Mouse (Mus musculus) intestine, embryonic 15.5 days (tissue): ENCODE data around the gene Setd1b. TPM values are rescaled to one million over a fixed set of nuclear protein-coding genes. Genes with fewer than 3 reads are reported as not detected.
"Not testable (repeated sequence)": the region's sequence is repeated elsewhere in the genome, so short reads cannot be mapped to it uniquely, and the experiment has no call there.

ENCODE experiments used
- ATAC-seq: fragments of 200-750 bp; cut with Nextera tagmentation; 2 replicates; pipeline ENCODE4 v1.8.0; 2017; ENCODE audit warnings: moderate TSS enrichment, moderate library complexity
- H3K27ac ChIP-seq: fragments of 300-500 bp; sonication (generic); 2 replicates; pipeline ENCODE4 v1.5.1; 2015; ENCODE audit warnings: mild to moderate bottlenecking, inconsistent platforms
- H3K27me3 ChIP-seq: fragments of 300-500 bp; sonication (generic); replicated peaks from 2 replicates; pipeline ENCODE4 v1.6.1; 2015; ENCODE audit warnings: inconsistent platforms
- H3K36me3 ChIP-seq: fragments of 300-500 bp; sonication (generic); 2 replicates; pipeline ENCODE4 v1.6.1; 2015; ENCODE audit warnings: inconsistent platforms
- H3K4me1 ChIP-seq: fragments of 300-500 bp; sonication (generic); replicated peaks from 2 replicates; pipeline ENCODE4 v1.6.1; 2015; ENCODE audit warnings: inconsistent platforms
- H3K4me2 ChIP-seq: fragments of 300-500 bp; sonication (generic); replicated peaks from 2 replicates; pipeline ENCODE4 v1.6.1; 2015; ENCODE audit warnings: mild to moderate bottlenecking, inconsistent platforms
- H3K4me3 ChIP-seq: fragments of 300-500 bp; sonication (generic); replicated peaks from 2 replicates; pipeline ENCODE4 v1.5.1; 2015; ENCODE audit warnings: inconsistent platforms
- H3K9ac ChIP-seq: fragments of 300-500 bp; sonication (generic); 2 replicates; pipeline ENCODE4 v1.6.1; 2015; ENCODE audit warnings: inconsistent platforms
- H3K9me3 ChIP-seq: fragments of 300-500 bp; sonication (generic); 2 replicates; pipeline ENCODE4 v1.6.1; 2016; ENCODE audit warnings: inconsistent platforms
- WGBS: fragments of 180-500 bp; shearing (Covaris S2); methylation state at CpG from one replicate; pipeline ENCODE4 v1.1.7; 2015; 5-methylcytosine and 5-hydroxymethylcytosine counted together
- polyA plus RNA-seq: library from polyadenylated mRNA; unstranded; fragments of >200 nt; fragmentation: Nextera tagmentation; extraction: Ambion mirVana; gene quantifications from 2 replicates; pipeline ENCODE4 v1.2.1, GENCODE M21; 2015

The Setd1b gene
- polyA plus RNA-seq, 1 experiment from 2014 or later, result 7.6 TPM

DNA sequence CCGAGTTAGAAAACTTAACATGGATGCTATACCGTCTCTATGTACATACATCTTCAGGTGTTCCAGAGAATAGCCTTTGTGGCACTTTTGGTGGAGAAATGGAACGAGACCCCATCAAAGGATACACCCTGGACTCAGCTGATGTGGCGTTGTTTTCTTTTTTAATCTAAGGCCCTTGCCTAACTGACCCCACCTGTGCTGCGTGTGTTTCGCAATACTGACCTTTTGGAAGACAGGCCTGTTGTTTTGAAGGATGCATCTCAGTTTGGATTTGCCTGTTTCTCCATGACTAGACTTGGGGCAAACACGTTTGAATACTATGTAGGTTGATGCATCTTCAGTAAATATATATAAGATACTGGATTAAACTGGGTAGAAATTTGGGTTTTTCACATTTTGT, 61.6 kb downstream of the Setd1b start:
- ATAC-seq, H3K36me3 ChIP-seq, H3K9me3 ChIP-seq, H3K4me3 ChIP-seq, H3K4me2 ChIP-seq, H3K9ac ChIP-seq, H3K27me3 ChIP-seq, H3K27ac ChIP-seq, H3K4me1 ChIP-seq: not testable (repeated sequence)
- 82% methylated on average over 7 of the region's 7 CpGs for WGBS

Other genes starting within 250 kb of the Setd1b start
- 27.2 and 29.4 TPM in 2 replicates for gene Kdm2b, start 152.4 kb upstream of the Setd1b start, polyA plus RNA-seq
- 18.9 and 19.3 TPM in 2 replicates for gene Orai1, start 127.1 kb upstream of the Setd1b start, polyA plus RNA-seq
- gene Morn3, start 95.2 kb upstream of the Setd1b start, polyA plus RNA-seq, result 0.45 TPM in 1 of 2 replicates, not detected in the other
- 8.4 and 10.1 TPM in 2 replicates for gene Tmem120b, start 73.8 kb upstream of the Setd1b start, polyA plus RNA-seq
- 1.7 and 2.3 TPM in 2 replicates for gene Rhof, start 9.5 kb upstream of the Setd1b start, polyA plus RNA-seq
- gene Psmd9, start 27.2 kb downstream of the Setd1b start, polyA plus RNA-seq, result 68.5 and 69.1 TPM in 2 replicates
- gene Hpd, start 40.5 kb downstream of the Setd1b start, polyA plus RNA-seq, result 4.7 and 6.8 TPM in 2 replicates
- gene Wdr66, start 109.9 kb downstream of the Setd1b start, polyA plus RNA-seq, result 0.74 and 0.79 TPM in 2 replicates
- 15.9 and 16.4 TPM in 2 replicates for gene Bcl7a, start 201.6 kb downstream of the Setd1b start, polyA plus RNA-seq